Mouse (Mus musculus): Measurements from ENCODE around the gene Frrs1.
"Not testable (repeated sequence)": the region's sequence is repeated elsewhere in the genome, so short reads cannot be mapped to it uniquely, and the experiment has no call there.

Frrs1 gene

DNA sequence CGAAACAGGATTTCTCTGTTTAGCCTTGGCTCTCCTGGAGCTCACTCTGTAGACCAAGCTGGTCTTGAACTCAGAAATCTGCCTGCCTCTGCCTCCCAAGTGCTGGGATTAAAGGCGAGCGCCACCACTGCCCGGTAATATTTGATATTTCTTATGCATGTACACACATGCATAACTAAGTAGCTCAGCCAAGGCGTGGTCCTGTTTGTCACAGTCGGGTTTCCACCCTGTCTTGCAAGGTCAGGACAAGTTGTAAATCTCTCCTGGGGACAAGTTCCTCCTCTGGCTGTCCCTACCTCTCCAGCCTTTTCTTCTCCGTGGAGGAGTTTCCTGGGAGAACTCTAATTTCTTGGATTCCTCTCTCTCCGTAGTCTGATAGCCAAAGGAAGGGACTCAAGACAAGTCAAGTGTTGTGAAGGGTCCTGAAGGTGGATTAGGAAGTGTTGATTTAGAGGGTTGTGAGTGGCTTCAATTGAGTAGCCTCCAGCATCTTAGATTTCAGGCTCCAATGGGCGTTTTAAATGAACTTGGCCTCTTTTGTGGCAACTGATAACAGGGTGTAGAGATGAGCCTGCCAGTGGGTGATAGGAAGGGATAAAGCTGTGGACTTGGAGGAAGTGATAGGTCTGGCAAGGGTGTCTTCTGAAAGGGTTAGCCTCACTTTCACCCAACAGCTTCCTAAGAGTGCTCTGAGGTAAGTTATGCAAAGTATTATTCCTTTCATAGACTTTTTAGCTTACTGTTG, at the start of gene Frrs1:
Gene Frrs1, plus strand, starts transcription at position 524 of the 745 bp plus-strand sequence.
- DNase-seq (ENCODE audit: extremely low read depth, insufficient read length, low spot score) = no peak

DNA sequence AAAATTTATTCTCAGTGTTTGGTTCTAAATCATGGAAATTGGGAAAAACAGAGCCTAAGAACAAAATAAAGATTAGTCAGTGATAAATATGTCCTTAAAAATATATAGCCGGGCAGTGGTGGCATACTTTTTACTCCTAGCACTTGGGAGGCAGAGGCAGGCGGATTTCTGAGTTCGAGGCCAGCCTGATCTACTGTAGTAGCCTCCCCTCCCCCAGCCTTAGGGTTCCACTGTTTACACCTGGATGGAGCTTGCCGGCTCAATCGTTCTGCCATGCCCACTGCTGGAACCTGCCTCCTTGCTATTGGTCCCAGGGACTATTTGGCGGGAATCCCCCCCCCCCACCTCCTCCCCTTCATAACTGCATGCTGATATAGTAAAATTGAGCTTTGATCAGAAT, 48.9 kb upstream of the Frrs1 start:
- DNase-seq (ENCODE audit: extremely low read depth, insufficient read length, low spot score) = not testable (repeated sequence)

DNA sequence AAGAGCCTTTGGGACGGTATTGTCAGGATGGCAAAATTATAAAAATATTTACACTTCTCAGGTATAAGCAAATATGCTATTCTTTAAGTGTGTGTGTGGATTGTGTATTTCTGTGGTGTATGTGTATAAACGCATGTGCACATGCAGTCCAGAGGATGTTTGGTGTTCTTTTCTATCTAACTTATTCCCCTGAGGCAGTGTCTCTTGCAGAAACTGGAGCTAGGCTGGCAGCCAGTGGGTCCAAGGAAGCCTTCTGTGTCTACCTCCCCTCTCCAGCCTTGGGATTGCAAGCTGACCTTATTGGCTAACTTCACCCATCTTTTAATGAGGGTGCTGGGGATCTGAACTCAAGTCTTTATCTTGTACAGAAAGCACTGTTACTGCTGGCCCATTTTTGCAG, 46.3 kb upstream of the Frrs1 start:
- DNase-seq (ENCODE audit: extremely low read depth, insufficient read length, low spot score) = no peak

DNA sequence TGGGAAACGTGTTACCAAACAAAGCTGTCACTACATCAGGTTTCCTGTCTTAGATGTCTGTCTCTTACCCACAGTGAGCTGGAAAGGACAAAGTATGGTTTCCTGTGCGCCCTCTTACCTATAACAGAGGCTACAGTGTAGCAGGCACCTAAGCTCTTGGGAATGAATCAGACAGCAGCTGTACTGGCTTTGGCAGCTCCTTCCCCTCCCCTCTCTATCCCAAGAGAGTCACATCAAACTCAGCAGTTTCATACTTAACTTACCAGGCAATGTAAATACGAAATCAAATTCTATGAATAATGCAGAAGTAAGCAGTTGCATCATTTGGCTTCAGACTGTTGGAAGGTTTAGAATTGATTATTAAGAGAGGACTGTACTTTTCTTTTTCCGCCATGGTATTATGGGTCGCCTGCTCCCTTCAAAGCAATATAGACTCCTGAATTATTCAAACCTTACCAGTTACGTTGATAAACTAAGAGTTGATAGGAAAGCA, 43.9 kb upstream of the Frrs1 start:
- DNase-seq (ENCODE audit: extremely low read depth, insufficient read length, low spot score) = no peak

DNA sequence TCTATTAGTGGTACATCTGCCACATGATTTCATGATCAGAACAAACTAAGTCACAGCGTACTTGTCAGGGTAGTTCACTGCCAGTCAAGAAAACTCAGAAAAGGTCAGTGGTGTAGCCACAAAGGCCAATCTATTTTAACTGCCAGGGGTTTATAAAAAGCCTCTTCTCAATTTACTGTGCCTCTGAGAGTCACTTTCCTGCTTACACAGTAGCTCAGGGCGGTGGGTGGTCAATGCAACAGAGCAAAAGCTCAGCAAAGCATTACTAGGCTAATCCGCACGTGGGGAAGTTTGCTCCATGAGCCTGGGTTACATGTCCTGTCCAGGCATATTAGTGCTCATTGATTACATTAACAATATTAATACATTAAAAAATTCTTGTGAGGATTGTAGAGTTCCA, 43.3 kb upstream of the Frrs1 start:
- no peak for DNase-seq (ENCODE audit: extremely low read depth, insufficient read length, low spot score)

DNA sequence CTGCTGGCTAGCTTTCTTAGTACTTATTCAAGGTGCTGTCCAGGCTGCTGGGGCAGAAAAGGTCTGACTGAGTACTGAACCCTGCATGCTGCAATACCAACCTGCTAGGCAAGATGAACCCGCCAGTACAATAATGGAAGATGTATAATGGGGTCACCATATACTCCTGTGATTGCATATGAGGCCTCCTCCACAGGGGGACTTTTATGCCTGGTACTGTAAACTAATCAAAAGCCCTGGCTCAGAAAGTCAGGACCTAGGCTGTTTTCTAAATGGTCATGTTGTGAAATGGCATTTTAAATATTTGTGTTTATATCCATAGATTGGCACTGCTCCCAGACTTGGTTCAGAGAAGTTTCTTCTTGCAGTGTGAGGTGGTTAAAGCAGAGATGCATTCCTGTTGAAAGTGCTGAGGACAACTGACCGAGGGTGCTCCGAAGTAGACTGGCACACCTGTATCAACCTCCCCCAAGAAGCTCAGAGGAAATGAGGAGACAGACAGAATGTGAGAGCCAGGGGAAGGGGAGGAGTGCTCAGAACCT, 42.5 kb upstream of the Frrs1 start:
- no peak for DNase-seq (ENCODE audit: extremely low read depth, insufficient read length, low spot score)

DNA sequence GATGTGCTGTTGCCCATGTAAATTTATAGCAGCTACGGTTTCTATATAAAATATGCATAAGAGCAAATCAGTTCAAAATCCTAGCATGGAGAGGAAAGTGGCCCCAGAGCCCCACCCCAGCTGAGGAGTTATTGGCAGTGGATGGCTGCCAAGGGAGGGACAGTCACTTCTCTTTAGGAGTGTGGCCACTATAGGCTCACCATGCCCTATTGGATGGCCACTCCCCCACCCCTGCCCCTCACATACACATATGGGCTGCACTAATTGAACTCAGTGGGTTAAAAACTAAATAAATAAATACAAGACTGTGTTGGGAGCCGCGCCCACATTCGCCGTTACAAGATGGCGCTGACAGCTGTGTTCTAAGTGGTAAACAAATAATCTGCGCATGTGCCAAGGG, 42.0 kb upstream of the Frrs1 start:
- no peak for DNase-seq (ENCODE audit: extremely low read depth, insufficient read length, low spot score)

DNA sequence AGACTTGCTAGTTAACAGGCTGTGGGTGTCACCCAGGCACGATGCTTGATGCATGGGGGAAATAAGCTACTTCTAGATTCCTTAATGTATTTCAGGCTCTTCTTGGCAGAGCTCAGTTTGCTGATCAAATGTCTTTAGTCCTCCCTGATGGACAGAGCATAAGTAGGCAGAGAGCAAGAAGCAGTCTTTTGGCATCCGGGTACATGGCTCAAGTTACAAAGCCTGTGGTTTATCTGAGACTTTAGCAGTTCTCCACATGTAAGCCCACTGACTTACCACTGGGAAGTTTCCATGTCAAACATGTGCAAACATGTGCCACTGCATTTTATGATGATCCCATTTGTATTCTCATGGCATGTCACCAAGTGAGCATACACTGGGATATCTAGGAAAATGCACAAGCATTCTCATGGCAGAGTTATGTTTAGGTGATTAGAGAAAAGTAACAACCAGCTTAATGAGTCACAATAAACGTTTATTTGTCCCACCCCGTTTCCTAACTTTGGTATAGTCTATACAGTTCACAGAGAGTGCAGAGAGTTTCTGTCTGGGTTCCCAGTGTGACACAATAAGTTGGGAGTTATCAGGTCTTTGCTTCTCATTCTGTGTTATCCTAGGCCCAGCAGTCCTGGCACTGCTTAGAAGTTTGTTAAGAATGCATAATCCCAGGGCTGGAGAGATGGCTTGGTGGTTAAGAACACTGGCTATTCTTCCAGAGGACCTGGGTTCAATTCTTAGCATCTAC, 32.6 kb upstream of the Frrs1 start:
- DNase-seq (ENCODE audit: extremely low read depth, insufficient read length, low spot score) = no peak

DNA sequence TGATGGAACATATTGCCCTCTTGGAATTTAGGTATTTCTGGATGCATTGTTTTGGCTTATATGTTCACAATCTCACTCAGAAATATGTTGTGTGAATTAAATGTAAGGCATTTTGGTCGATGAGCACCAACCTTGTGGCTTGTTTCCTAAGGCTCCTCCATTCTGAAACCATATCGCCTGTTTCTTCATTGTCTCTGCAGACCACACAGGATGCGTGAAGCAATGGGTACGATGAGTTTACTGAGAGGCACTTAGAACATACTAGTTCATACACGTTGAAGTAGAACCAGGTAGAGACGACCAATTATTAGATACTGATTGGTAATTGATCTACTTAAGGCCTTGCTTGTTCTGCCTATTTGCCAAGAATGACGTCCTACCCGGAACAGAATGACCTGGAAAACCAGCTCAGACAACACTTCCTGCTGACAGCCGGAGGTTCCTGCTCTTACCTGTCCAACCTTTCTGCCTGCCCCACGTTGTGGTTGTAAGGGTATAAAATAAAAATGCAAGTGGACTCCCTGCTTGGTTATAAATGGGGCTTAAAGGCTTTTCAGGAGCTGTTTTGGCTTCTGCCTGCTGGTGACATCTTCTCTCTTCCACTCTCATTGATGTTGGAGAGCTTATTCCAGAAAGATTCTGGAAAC, 29.9 kb upstream of the Frrs1 start:
- no peak for DNase-seq (ENCODE audit: extremely low read depth, insufficient read length, low spot score)

DNA sequence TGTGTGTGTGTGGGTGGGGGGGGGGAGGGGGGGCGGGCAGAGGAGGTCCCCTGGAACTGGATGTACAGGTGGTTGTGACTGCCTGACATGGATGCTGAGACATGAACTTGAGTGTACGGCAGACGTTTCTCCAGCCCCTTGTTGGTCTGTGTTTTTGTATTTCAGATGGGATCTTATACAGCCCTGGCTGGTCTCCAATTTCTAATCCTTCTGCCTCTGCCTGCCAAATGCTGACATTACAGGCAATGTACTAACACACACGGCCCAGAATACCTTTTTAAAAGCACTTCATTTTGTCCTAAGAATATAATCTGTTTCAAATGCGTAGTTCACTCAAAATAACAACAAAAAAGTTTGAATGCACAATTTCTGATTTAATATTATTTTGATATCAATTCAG, 27.9 kb upstream of the Frrs1 start:
- no peak for DNase-seq (ENCODE audit: extremely low read depth, insufficient read length, low spot score)

DNA sequence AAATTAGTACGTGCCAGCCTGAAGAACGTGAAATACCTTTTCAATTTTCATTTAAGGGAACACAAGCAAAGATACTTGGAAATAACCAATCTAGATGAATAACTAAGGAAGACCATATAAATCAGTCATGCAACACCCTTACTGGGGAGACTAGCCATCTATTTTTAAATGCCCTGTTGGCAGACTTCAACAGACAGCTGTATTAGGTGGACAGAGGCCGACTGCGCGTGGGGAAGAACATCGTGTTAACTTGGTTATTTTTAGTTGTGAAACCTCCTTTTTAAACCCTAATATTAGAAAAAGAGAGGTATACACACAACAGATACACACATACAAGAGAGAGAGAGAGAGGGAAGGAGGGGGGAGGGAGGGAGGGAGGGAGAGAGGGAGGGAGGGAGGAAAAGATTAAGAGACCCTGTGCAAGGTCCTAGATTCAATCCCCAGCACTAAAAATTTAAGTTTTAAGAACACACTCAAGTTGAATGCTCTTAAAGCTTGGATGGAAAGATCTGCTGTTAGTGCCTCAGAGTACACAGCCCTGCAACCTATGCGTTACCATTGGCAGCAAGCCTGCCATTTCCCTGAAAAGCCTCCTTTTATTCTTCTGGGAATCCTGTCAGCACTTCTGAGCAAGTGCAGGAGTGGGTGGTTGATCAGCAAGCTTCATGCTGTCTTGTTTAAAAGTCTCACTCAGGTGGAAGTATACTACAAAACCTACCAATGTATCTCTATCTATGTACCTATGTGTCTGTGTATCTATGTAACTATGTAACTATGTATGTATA, 26.5 kb upstream of the Frrs1 start:
- DNase-seq (ENCODE audit: extremely low read depth, insufficient read length, low spot score) = no peak

DNA sequence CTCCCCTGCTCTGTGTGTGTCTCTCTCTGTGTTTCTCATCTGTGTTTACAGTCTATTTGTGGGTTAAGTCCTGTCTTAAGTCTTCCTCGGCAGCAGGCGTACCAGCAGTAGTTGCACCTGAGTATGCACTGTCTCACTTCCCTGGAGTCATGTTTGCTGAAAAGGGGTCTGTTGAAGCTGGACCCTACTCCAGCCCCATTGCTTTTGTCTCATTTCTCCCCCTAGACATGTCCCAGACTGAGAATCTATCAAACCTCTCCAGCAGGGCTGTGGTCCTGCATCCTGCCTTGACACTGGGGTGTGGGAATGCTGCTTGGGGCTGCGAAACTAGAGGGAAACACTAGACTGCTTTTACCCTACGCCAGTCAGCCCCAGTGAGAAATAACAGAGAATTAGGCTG, 25.8 kb upstream of the Frrs1 start:
- DNase-seq (ENCODE audit: extremely low read depth, insufficient read length, low spot score) = no peak

DNA sequence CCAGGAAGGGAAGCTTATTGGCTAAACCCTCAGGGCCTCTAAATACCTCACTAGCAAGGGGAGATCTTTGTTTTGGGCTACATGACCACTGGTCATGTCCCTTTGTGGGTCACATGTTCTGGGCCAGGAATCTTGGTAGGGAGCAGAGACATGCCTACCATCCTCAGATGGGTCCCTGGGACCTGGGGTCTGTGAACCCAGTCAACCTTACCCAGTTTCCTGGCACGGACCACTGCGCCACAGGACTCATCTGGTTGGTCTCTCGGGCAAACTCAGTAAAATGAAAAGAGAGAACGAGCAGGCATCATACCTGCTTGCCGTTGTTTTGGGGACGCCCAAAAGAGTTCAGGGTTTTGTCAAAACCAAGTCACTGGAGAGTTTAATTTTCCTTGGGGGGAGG, 25.0 kb upstream of the Frrs1 start:
- no peak for DNase-seq (ENCODE audit: extremely low read depth, insufficient read length, low spot score)

DNA sequence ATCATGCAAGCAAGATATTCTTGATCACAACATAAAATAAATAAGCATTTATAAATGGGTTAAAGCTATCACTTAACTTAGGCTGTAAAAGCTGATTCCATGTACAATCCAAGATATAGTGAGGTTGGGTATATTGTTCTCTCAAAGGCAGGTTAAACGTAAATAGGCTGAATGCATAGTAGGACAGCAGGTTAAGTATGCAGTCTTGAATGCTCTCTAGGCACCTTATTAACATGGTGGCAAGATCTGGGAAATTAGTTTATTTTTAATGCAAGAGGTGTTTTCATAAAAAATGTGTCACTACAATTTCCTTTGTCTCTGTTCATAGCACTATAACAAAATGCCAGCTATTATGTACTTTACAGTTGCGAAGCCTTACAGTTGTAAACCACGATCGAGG, 23.9 kb upstream of the Frrs1 start:
- no peak for DNase-seq (ENCODE audit: extremely low read depth, insufficient read length, low spot score)

DNA sequence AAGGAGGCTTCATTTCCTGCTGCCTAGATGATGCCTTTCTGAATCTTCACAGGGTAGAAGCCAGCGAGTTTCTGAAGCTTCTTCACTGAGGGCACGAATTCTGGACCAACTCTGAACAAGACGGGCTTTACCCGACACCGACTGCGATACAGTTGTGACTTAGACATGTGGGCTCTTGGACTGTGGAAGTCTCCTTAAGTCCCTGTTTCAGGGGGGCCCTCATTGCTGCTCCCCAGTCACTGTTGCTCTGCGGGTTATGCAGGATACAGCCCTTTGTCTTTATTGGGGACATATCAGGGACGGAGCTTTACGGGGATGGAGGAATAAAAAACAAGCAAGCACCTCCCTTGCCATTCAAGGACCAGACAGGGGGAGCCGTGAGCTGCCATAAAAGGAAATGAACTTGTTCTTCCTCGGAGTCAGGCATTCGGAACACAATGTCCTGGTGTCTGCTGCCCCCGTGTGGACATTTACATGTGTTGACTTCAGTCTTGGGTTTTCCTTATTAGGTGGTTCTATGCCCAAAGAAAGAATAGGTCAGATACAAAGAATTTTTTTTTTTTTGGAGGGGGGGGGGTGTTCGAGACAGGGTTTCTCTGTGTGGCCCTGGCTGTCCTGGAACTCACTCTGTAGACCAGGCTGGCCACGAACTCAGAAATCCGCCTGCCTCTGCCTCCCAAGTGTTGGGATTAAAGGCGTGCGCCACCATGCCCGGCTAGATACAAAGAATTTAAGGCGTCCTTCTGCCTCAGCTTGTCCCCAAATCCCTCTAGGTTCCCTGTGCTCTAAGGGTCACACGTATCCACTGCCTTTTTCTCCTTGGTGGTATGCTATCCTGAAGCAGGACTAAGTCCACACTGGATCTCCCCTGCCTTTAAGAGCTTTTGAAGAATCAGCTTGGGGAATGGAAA, 23.2 kb upstream of the Frrs1 start:
- peak; percentile 58 for DNase-seq (ENCODE audit: extremely low read depth, insufficient read length, low spot score)

DNA sequence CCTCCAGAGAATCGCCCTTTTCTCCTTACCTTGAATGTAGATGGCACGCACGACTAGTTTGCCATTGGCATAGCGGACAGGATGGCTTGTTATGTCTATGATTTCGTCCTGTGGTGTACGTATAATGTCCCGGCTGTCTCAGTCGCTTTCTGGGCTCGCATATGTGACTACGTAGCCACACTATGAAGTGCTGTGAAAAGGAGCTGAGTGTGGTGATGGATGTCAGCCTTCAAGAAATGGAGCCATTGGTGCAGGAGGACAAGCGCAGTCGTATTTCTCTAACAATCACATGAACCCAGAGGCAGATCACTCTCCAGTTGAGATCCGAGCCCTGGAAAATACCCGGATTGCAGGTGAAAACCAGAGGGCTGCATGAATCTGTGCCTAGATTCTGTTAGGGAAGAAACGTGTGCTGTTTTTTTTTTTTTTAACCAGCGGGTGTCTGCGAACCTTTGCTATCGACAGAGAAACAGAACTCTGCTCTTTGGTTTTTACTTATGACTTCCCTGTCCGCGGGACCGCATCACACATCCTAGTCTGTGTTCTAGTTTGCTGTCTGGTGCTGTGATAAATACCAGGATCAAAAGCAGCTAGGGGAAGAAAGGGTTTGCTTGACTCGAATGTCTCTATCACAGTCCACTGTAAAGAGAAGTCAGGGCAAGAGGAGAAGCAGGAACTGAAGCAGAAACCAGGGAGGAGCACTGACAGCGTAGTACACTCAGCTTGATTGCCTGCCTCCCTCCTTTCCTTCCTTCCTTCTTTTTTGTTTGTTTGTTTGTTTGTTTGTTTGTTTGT, 22.4 kb upstream of the Frrs1 start:
- DNase-seq (ENCODE audit: extremely low read depth, insufficient read length, low spot score) = no peak

DNA sequence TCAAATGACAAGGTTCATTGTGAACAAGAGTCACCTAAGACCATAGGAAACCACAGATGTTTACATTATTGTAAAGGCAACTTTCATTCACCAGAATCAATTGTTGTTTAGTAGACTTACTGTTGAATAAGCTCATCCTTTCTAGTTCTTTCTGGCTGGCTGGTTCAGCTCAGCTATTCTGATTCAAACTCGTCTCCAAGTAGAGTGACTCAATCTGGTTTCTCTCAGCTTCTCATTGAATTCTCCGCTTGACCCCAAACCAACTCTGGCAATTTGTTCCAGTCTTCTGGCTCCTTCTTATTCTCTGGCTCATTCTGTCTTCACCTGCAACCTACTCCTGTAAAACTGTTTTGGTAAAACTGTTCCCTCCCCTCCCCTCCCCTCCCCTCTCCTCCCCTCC, 18.0 kb upstream of the Frrs1 start:
- no peak for DNase-seq (ENCODE audit: extremely low read depth, insufficient read length, low spot score)

DNA sequence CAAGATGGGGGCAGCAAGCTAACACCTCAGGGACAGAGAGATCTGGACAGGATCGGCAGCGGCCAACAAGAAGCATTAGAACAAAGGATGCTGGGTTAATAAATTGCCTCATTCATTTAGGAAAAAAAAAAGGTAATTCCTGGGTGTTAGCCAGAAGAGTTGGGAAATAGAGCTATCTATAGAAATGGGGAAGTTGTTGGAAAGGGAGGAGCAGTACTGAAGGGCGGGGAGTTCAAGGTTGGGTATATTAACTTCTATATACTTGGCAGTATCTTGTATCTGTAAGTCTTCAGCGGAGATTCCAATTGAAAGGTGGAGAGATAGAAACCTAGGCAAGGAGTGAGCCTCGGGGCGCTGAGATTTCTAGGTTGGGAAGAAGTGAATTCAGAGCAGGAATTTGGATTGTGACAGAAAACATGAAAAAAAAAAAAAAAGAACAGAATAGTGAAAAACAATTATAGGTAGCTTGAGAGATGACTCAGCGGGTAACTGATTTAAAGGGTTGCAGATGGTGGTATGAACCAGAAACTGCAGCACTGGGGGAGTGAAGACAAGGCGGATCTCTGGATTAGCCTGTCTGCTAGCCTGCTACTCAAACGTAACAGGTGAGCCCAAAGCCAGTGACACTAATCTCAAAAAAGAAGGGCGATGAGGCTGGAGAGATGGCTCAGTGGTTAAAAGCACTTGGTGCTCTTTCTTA, 14.2 kb upstream of the Frrs1 start:
- DNase-seq (ENCODE audit: extremely low read depth, insufficient read length, low spot score) = no peak
